Comparison of ENCODE assay signal across 8 mouse cellular contexts in genomic region chr12:71906582-71907267, GRCm38 (mm10).
A peak's percentile ranks its signal among the peaks of the same experiment; 100 is the strongest.
DNase-seq lines count a peak whose midpoint lies in the region; ATAC-seq lines count a peak whose summit lies in the region.

No protein-coding gene starts in this region.

- no peaks in the 10 kb centered on the region for H3K27me3 ChIP-seq in megakaryocyte, embryonic 14.5 days (replicated peaks)
- H3K27me3 ChIP-seq in hindbrain, embryonic 16.5 days (replicated peaks; ENCODE audit: control insufficient read depth, insufficient read depth, low read length): no peaks in the 10 kb centered on the region

- H3K4me1 ChIP-seq in megakaryocyte, embryonic 14.5 days: peaks cover 94% of the 10 kb centered on the region
- H3K4me1 ChIP-seq in hindbrain, embryonic 16.5 days (ENCODE audit: control insufficient read depth, insufficient read depth, low read depth, low read length): peaks cover 23% of the 10 kb centered on the region

- no peak for ATAC-seq in megakaryocyte, adult 5-6 weeks (ENCODE audit: poor library complexity, severe bottlenecking)
- ATAC-seq in hindbrain, embryonic 16.5 days: peak; percentile 78

- peak overlapping the region; percentile 60 for H3K4me3 ChIP-seq in megakaryocyte, embryonic 14.5 days (replicated peaks)
- no peak overlapping the region for H3K4me3 ChIP-seq in hindbrain, embryonic 16.5 days (ENCODE audit: low read length)

- H3K27ac ChIP-seq in hindbrain, embryonic 16.5 days (ENCODE audit: low read depth, low read length): peak overlapping the region; percentile 29; the same call in 1 of the 2 replicates

- H3K36me3 ChIP-seq in megakaryocyte, embryonic 14.5 days (replicated peaks; ENCODE audit: low read length): peaks cover 97% of the 10 kb centered on the region
- peaks cover 10% of the 10 kb centered on the region; the same call in 1 of the 2 replicates for H3K36me3 ChIP-seq in hindbrain, embryonic 16.5 days (ENCODE audit: control insufficient read depth, insufficient read depth, low read length)

- H3K9ac ChIP-seq in hindbrain, embryonic 16.5 days (ENCODE audit: low read depth, low read length): no peak overlapping the region

- DNase-seq in adrenal gland, postnatal 14 days: peak; percentile 39
- no peak for DNase-seq in adrenal gland, adult 18-20 months (ENCODE audit: low spot score in 2 of 2)
- peak; percentile 17 for DNase-seq in retina, postnatal 7 days (ENCODE audit: low read depth, low spot score)
- DNase-seq in embryo, embryonic 11 days: no peak
- DNase-seq in embryo, embryonic 9.5 days (ENCODE audit: extremely low spot score): no peak

- H3K9me3 ChIP-seq in megakaryocyte, embryonic 14.5 days: no peaks in the 10 kb centered on the region
- no peaks in the 10 kb centered on the region for H3K9me3 ChIP-seq in hindbrain, embryonic 16.5 days (ENCODE audit: control insufficient read depth, low read length)

- H3K4me2 ChIP-seq in hindbrain, embryonic 16.5 days (ENCODE audit: low read length): no peak overlapping the region

- WGBS in hindbrain, embryonic 16.5 days: 76% methylated on average over 12 of the region's 12 CpGs

Comparison
In these comparisons a context has a peak if more than half of its experiments do, and no peak if none do; other contexts are left out.
1. DNase-seq: peak in adrenal gland, postnatal 14 days (single experiment) and retina, postnatal 7 days (single experiment); none in adrenal gland, adult 18-20 months (0 of 2), embryo, embryonic 11 days (single experiment) and embryo, embryonic 9.5 days (single experiment).